Mouse (Mus musculus): ENCODE results near the gene Rnf181.

- TF ChIP-seq GATA1 (IDR thresholded peaks at IDR 0.05; ENCODE audit: borderline replicate concordance, low read length) (no peak), FLI1 (IDR thresholded peaks at IDR 0.05; ENCODE audit: low read length) (no peak)
These were observed 3.3 kb upstream of the Rnf181 start for GRCm38 (mm10) chr6:72370091-72370490.

Data from megakaryocyte, embryonic 14.5 days (primary cell).